Mouse (Mus musculus) cerebellum, adult 2 months (tissue): ENCODE data around the gene Fem1b.

Experiments used
- CTCF ChIP-seq: fragments of 200-500 bp; IDR thresholded peaks from 2 replicates; pipeline ENCODE4 v1.5.1; 2011; ENCODE audit warnings: low read depth, mild to moderate bottlenecking, control low read depth, low read length, moderate library complexity, borderline replicate concordance; ENCODE audit not compliant: insufficient read depth
- POLR2A ChIP-seq: fragments of 200-500 bp; IDR thresholded peaks from 2 replicates; pipeline ENCODE4 v1.6.1; 2011; ENCODE audit warnings: low read length, control low read depth, borderline replicate concordance; ENCODE audit not compliant: insufficient read depth

- TF ChIP-seq CTCF (no peak), POLR2A (no peak)
Measured at GRCm38 (mm10) chr9:62860866-62861265, 49.1 kb upstream of the Fem1b start.
